Mouse (Mus musculus) megakaryocyte, embryonic 14.5 days (primary cell): ENCODE measurements at regions not wholly inside any gene's neighbourhood (a gene's known extent, or its start where the extent isn't known, plus 50 kb on each side); places are given as distances from the start of the nearest gene placed in this dataset.
A peak's percentile ranks its signal among the peaks of the same experiment; 100 is the strongest.

Experiments used
- H3K27me3 ChIP-seq: replicated peaks from 2 replicates; pipeline ENCODE3; 2012; ENCODE audit warnings: inconsistent platforms
- H3K36me3 ChIP-seq: replicated peaks from 2 replicates; pipeline ENCODE3; 2012; ENCODE audit warnings: low read length, inconsistent platforms, mixed read lengths
- H3K4me1 ChIP-seq: 2 replicates; pipeline ENCODE4 v1.6.1; 2012; ENCODE audit warnings: inconsistent platforms
- H3K4me3 ChIP-seq: replicated peaks from 2 replicates; pipeline ENCODE3; 2012; ENCODE audit warnings: moderate library complexity, mild to moderate bottlenecking, inconsistent platforms
- H3K9me3 ChIP-seq: 2 replicates; pipeline ENCODE4 v1.6.1; 2012; ENCODE audit warnings: inconsistent platforms
- FLI1 ChIP-seq: IDR thresholded peaks from 2 replicates; pipeline ENCODE4 v1.6.1; 2012; ENCODE audit warnings: low read length, inconsistent platforms, mixed read lengths
- GATA1 ChIP-seq: IDR thresholded peaks from 3 replicates; pipeline ENCODE4 v1.6.1; 2012; ENCODE audit warnings: mixed read lengths, low read length, inconsistent platforms, borderline replicate concordance

DNA sequence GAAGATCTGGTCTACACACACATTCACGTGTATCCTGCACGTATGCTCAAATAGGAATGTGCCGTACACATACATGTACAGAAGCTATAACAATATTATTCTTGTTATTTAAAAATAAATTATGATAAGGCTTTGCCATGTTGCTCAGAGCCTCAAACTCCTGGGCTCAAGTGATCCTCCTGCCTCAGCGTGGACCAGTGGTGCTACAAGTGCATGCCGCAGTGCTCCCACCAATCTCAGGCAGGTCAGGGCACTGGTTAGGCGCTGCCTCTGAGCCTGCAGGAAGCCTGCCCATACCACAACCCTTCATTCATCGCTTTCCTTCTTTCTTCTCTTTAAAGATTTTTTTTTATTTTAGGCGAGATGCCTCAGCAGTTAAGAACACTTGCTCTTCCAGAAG, 63.3 kb upstream of the Hdhd5 start:
- TF ChIP-seq FLI1, result no peak
- no peak for TF ChIP-seq GATA1
- Histone ChIP-seq H3K9me3 (no peaks in the 10 kb centered on the region), H3K27me3 (peaks cover 25% of the 10 kb centered on the region), H3K36me3 (no peaks in the 10 kb centered on the region), H3K4me3 (no peak overlapping the region), H3K4me1 (peaks cover 18% of the 10 kb centered on the region)

- no peak for TF ChIP-seq FLI1
- TF ChIP-seq GATA1, result no peak
- H3K9me3 ChIP-seq, result no peaks in the 10 kb centered on the region
- H3K36me3 ChIP-seq, result no peaks in the 10 kb centered on the region
- H3K27me3 ChIP-seq, result peaks cover 16% of the 10 kb centered on the region
- H3K4me1 ChIP-seq, result peaks cover 29% of the 10 kb centered on the region
- no peak overlapping the region for H3K4me3 ChIP-seq
Measured at GRCm38 (mm10) chr6:120592705-120593104, 61.6 kb upstream of the Hdhd5 start.

GRCm38 (mm10) chr6:120592031-120592681, 61.0 kb upstream of the Hdhd5 start:
- TF ChIP-seq GATA1 (no peak), FLI1 (no peak)
- peaks cover 29% of the 10 kb centered on the region for H3K4me1 ChIP-seq

DNA sequence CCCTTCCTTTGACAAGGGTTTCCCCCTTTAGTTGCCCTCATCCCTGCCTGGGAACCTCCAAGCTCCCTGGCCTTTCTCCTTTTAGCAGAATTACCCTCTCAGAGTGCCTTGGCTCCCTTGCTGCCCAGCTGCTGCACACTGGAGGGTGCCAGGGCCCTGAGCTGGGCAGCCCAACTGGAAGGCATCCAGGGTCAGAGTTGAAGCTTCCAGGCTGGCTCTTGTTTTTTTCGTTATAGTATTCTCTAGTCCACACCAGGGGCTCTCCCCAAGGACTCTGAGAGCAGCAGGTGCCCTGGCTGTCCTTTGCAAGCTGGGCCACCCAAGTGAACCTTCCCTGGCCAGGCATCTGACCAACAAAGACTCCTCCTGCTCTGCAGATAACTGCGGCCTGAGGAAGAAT, 59.1 kb upstream of the Hdhd5 start:
- Histone ChIP-seq H3K9me3 (no peaks in the 10 kb centered on the region), H3K4me1 (peaks cover 23% of the 10 kb centered on the region), H3K36me3 (no peaks in the 10 kb centered on the region), H3K4me3 (no peak overlapping the region), H3K27me3 (peaks cover 17% of the 10 kb centered on the region)
- no peak for TF ChIP-seq GATA1
- no peak for TF ChIP-seq FLI1

More at GRCm38 (mm10) chr6:120592031-120592681, 61.0 kb upstream of the Hdhd5 start:
- H3K27me3 ChIP-seq, result peaks cover 14% of the 10 kb centered on the region
- H3K9me3 ChIP-seq, result no peaks in the 10 kb centered on the region
- peak overlapping the region; percentile 28 for H3K4me3 ChIP-seq
- H3K36me3 ChIP-seq, result no peaks in the 10 kb centered on the region

GRCm38 (mm10) chr6:120588701-120589659, 57.9 kb upstream of the Hdhd5 start:
- Histone ChIP-seq H3K27me3 (peaks cover 20% of the 10 kb centered on the region), H3K4me3 (no peak overlapping the region), H3K9me3 (no peaks in the 10 kb centered on the region), H3K36me3 (no peaks in the 10 kb centered on the region), H3K4me1 (peaks cover 23% of the 10 kb centered on the region)
- TF ChIP-seq GATA1, result no peak
- no peak for TF ChIP-seq FLI1

DNA sequence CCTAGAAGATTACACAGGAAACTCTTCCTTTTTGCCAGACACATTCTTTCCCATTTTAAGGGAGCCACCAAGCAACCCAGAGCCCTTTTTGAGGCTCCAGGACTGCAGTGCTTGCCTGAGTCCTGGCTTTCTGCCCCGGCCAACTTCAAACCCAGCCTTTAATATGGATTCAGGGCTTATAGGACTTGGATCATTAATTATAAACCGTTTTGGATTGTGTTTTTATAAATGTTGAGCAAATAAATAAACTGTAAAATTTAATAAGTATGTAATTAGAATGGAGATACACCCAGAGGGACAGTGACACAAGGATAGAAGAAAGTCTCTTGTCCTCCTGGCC, 54.8 kb upstream of the Hdhd5 start:
- TF ChIP-seq FLI1 (no peak), GATA1 (no peak)
- peaks cover 11% of the 10 kb centered on the region for H3K4me1 ChIP-seq

DNA sequence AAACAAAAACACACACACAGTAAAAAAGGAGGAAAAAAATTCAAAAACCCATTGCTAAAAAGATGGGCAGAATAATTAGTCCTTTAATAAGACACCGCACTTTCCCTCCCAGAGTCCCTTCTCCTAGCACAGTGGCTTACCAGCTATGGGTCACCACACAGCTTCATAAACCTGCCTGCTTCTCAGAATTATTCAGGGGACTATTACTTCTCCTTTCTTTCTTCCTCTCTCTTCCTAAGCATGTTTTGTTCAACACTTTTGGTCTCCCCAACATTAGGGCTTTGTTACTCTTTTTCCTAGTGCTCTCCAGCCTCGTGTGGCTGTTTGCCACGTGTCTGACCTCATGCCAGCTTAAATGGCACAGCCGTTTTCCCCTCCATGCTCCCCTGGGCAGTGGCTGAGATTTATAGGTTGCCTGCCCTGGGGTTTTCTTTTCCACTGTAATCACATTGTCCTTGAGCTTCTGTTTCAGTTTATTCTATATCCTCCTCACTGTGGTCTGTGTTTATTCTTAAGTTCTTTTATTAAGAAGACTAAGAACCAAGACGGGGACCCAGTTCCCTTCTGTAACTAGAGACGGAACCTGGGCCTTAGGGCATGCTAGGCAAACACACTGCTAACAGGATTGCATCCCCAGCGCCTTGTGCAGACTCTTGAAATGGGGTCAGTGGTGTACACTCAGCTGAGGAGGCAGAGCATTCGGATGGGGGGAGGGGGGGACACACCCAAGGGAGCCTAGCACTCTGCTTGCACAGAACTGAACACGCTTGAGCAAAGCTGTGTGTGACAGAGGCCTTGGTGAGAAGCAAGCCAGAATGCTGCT, 54.2 kb upstream of the Hdhd5 start:
- H3K27me3 ChIP-seq, result peaks cover 31% of the 10 kb centered on the region
- no peaks in the 10 kb centered on the region for H3K36me3 ChIP-seq
- TF ChIP-seq FLI1 (no peak), GATA1 (no peak)
- H3K9me3 ChIP-seq, result no peaks in the 10 kb centered on the region
- H3K4me3 ChIP-seq, result no peak overlapping the region
- H3K4me1 ChIP-seq, result peaks cover 17% of the 10 kb centered on the region

More for the DNA sequence above, 54.8 kb upstream of the Hdhd5 start:
- Histone ChIP-seq H3K4me3 (no peak overlapping the region), H3K27me3 (peaks cover 27% of the 10 kb centered on the region), H3K36me3 (no peaks in the 10 kb centered on the region), H3K9me3 (no peaks in the 10 kb centered on the region)

GRCm38 (mm10) chr6:120581748-120582147, 50.6 kb upstream of the Hdhd5 start:
- no peaks in the 10 kb centered on the region for H3K9me3 ChIP-seq
- peaks cover 24% of the 10 kb centered on the region for H3K4me1 ChIP-seq

More at GRCm38 (mm10) chr6:120581748-120582147, 50.6 kb upstream of the Hdhd5 start:
- Histone ChIP-seq H3K4me3 (no peak overlapping the region), H3K27me3 (peaks cover 53% of the 10 kb centered on the region), H3K36me3 (no peaks in the 10 kb centered on the region)
- TF ChIP-seq FLI1 (no peak), GATA1 (no peak)
